Mouse (Mus musculus): ENCODE data around the gene Nfkb2.

Nfkb2 gene

GRCm38 (mm10) chr19:46322996-46323572 is 19.0 kb downstream of the Nfkb2 start:
- DNase-seq (ENCODE audit: low spot score in 2 of 2) = no peak

DNA sequence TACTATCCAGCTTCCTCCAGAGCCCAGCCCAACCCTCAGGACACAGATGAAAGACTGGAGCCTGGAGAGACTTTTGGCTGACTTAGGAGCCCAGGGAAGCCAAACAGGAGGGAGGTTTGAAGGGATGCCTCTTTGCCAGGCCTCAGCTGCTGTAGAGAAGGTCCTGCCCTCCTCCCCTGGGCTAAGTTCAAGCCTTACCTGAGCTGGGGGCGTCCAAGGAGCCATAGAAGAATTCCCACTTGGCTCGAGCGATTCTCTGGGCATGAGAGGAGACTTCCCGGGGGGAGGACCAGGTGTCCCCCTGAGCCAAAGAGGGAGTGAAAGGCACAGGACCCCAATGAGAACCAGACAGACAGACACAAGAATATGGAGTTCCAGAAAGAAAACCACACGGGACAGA is 19.6 kb downstream of the Nfkb2 start:
- DNase-seq (ENCODE audit: low spot score in 2 of 2) = no peak

DNA sequence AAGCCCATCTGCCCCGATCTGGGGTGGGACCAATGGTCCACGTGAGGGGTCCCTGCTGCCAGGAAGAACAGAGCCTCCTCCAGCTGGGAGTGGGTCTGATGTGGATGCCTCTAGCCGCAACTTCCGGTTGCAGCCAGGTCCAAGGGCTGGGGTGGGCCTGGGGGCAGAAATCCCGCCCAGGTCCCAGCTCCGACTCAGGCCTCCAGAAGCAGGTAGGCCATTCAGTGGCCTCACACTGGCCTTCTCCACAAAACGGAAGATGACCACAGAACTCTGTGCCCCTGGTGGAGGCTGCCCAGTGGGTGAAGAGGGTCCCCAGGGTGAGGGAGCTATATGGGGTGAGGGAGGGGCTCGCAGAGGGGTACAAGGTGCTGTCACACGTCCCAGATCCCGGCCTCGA is 20.2 kb downstream of the Nfkb2 start:
- no peak for DNase-seq (ENCODE audit: low spot score in 2 of 2)

GRCm38 (mm10) chr19:46324918-46325317 is 20.8 kb downstream of the Nfkb2 start:
- no peak for DNase-seq (ENCODE audit: low spot score in 2 of 2)

DNA sequence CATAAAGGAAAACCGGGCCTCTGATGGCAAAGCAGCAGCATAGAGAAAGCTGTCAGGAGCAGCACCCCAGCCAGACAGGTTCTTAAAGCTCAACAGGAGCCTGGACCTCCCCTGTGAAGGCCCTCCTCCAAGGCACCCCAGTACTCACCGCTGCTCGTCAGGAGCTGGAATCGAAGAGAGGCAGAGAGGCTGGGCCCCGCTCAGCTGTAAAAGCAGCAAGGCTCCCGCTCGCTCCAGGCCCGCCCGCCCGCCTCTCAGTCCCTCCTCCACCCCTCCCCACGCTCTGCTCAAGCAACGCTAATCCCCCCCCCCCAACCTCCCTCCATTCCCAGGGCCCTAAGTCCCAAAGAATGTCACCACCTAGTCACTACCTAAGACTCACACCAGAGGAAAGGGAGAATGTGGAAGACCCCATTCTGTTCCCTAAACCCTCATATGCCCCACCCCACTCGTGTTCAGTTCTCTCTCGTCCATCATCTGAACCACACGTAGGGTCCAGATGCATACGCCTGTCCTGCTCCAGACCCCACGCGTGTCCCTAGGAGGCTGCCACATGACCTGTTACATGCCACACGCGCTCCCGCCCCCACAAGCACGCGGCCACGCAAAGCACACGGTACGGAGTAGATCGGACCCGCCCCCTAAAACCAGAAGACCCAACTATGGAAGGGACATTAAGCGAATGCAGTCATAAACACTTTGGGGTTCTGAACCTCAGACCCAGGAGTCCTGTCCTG is 22.1 kb downstream of the Nfkb2 start:
- no peak for DNase-seq (ENCODE audit: low spot score in 2 of 2)

GRCm38 (mm10) chr19:46326756-46327305 is 22.7 kb downstream of the Nfkb2 start, which contains the start of gene Psd:
Psd (minus strand) TSS chr19:46327156.
- DNase-seq (ENCODE audit: low spot score in 2 of 2) = peak in 1 of 2 experiments; percentile 71

GRCm38 (mm10) chr19:46327531-46328064 is 23.5 kb downstream of the Nfkb2 start:
- DNase-seq (ENCODE audit: low spot score in 2 of 2) = no peak

DNA sequence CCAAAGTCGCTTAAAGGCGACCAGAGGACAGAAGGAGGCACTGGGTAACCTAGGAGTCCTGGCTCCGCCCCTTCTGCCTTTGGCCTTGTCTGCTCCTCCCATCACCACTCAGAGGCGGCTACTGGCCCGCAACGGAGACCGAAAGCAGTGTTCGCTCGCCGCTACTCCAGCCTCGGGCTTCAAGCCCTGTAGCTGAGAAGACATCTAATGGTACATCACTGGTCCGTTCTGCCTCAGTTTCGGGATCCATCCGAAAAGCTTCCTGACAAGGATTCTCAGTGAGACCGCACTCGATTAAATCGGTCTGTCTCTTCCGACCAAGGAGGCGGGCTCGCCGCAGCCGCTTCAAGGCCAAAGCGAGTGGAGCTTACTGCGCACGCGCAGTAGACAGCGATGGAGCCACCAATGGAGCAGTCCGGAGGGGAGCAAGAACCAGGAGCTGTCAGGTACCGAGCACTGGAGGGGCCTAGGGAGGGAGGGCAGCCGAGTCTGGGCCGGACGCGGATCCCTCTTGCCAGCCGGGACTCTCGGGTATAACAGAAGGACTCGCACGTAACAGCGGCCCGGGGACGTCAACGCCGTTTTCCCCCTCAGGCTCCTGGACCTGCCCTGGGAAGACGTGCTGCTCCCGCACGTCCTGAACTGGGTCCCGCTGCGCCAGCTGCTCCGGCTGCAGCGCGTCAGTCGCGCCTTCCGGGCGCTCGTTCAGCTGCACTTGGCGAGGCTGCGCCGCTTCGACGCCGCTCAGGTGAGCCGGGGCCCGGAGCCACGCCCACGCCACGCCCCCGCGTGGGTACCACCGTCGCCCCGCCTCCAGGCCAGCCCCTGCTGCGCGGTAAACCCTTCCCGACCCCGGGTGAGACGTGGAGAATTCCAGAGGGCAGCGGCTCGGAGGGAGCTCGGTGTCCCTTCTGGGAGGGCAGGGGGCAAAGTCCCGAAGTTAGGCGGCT is 24.2 kb downstream of the Nfkb2 start, which contains the start of gene Fbxl15:
Gene Fbxl15 (plus strand): TSS at position 104 of the 950 bp plus-strand sequence.
- DNase-seq (ENCODE audit: low spot score in 2 of 2) = peak; percentile 95 to 96

DNA sequence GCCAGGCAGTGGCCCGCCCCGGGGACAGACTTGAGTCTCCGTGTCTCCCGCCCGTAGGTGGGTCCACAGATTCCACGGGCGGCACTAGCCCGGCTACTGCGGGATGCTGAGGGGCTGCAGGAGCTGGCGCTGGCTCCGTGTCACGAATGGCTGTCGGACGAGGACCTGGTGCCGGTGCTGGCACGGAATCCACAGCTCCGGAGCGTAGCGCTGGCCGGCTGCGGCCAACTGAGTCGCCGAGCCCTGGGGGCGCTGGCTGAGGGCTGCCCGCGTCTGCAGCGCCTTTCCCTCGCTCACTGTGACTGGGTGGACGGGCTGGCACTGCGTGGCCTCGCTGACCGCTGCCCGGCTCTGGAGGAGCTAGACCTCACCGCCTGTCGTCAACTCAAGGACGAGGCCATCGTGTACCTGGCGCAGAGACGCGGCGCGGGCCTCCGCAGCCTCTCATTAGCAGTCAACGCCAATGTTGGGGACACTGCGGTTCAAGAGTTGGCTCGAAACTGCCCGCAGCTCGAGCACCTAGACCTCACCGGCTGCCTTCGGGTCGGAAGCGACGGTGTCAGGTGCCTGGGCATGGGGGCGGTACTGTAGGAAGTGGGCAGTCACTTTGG is 25.0 kb downstream of the Nfkb2 start:
- DNase-seq (ENCODE audit: low spot score in 2 of 2) = no peak

DNA sequence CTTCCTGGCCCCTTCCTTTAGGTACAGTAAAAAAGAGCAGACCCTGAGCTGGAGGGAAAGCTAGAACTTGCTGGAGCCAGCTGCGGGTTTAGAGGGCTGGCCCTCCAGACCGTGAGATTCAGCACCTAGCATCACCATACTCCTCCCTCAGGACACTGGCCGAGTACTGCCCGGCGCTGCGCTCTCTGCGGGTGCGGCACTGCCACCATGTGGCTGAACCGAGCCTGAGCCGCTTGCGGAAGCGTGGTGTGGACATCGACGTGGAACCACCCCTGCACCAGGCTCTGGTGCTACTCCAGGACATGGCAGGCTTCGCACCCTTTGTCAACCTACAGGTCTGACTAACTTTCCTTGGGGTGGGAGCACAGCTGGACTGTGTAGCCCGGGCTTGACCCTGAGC is 25.8 kb downstream of the Nfkb2 start:
- DNase-seq (ENCODE audit: low spot score in 2 of 2) = peak; percentile 81 to 84

DNA sequence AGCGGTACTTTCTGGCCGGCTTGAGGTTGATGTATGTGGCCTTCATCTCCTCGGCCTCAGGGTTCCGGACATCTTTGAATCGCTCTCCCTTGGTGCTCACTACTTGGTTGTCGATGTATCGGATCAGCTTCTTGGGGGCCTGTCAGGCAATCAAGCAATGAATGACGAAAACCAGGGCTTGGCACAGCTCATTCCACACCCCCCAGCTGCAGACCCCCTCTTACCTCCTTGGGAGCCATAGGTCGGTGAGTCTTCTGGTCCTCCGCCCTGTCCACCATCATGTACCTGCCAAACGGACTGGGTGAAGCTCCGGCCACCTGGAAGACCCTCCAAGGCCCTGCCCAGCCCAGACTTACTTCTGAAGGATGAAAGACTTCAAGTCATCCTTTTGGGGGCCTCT is 26.6 kb downstream of the Nfkb2 start:
- no peak for DNase-seq (ENCODE audit: low spot score in 2 of 2)

DNA sequence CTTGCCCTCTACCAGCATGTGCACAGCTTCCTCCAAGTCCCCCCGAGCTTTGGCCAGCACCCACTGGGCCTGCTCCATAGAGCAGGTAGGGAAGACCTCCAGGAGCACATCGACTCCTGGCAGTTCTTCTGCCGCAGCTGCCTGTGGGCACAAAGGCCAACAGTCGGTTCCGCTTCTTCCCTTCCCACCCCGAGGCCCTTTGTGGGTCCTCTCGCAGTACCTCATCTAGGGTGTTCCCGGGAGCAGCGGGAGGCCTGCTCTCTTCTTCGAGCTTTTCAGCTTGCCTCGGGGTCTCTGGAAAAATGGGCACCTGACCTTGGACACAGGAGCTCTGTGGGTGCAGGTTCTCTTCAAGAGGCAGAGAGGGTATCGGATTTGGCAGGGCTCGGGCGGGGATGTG is 27.2 kb downstream of the Nfkb2 start:
- no peak for DNase-seq (ENCODE audit: low spot score in 2 of 2)

DNA sequence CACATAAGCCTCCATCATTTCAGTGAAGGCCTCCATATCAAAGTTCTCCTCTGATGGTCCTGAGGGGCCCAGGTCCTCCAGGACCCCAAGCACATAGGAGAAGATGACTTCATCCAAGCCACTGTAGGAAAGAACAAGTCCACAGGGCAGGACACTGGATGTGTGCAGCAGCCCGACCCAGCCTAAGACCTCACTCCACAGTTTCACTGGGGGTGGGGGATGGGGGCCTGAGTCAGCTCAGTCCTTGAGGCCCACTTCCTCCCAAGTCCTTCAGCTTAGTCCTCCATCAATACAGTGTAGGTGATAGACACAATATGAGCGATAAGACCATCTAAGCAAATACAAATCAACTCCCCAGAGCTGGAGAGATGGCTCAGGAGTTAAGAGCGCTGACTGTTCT is 27.8 kb downstream of the Nfkb2 start:
- DNase-seq (ENCODE audit: low spot score in 2 of 2) = no peak

DNA sequence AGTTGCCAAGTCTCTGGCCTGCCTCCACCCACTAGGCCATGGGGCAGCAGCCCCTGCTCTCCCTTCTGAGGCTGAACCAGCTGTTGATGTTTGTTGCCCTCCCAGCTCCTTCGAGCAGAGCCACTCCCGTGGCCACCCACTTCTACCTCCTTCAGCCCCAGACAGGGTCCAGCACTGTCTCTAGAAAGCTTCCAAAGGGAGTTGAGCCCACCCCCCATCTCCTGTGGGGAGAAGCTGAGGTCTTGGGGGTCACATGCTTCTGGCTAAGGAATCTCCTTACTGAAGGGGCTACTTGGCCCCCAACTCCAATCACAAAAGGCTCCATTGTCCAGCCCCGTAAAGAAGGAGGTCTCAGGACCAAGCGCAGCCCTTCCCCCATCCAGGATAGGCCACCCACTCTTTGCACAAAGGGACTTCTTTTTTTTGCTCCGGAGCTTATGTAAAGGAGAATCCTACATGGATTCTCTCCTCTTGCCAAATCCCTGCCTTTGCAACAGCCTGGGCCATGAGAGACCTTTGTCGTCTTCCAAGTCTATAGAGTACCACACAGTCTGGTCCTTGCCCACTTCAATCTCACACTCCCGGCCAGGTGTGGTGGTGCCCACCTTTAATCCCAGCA is 28.7 kb downstream of the Nfkb2 start:
- DNase-seq (ENCODE audit: low spot score in 2 of 2) = no peak

GRCm38 (mm10) chr19:46333906-46334305 is 29.8 kb downstream of the Nfkb2 start:
- no peak for DNase-seq (ENCODE audit: low spot score in 2 of 2)

GRCm38 (mm10) chr19:46337719-46338330 is 33.7 kb downstream of the Nfkb2 start:
- no peak for DNase-seq (ENCODE audit: low spot score in 2 of 2)

GRCm38 (mm10) chr19:46338331-46338936 is 34.3 kb downstream of the Nfkb2 start, which contains the start of gene Cuedc2:
Cuedc2 (minus strand) TSS chr19:46338702.
- DNase-seq (ENCODE audit: low spot score in 2 of 2) = peak; percentile 100

DNA sequence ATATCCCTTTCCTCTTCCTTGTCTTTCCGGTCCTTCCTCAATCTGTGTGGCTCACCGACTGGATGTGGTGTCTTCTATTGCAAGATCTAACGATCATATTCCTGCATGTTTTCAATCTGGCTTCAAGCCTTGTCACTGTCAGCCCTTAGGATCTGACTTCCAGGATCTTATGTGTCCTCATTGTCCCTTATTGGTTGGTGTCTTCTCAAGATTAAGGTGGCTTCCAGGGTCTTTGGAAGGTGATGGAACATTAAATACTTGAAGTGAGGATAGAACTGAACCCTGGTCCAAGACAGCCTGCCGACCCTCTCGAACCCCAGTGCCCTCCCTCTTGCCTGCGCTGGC is 34.8 kb downstream of the Nfkb2 start:
- no peak for DNase-seq (ENCODE audit: low spot score in 2 of 2)

DNA sequence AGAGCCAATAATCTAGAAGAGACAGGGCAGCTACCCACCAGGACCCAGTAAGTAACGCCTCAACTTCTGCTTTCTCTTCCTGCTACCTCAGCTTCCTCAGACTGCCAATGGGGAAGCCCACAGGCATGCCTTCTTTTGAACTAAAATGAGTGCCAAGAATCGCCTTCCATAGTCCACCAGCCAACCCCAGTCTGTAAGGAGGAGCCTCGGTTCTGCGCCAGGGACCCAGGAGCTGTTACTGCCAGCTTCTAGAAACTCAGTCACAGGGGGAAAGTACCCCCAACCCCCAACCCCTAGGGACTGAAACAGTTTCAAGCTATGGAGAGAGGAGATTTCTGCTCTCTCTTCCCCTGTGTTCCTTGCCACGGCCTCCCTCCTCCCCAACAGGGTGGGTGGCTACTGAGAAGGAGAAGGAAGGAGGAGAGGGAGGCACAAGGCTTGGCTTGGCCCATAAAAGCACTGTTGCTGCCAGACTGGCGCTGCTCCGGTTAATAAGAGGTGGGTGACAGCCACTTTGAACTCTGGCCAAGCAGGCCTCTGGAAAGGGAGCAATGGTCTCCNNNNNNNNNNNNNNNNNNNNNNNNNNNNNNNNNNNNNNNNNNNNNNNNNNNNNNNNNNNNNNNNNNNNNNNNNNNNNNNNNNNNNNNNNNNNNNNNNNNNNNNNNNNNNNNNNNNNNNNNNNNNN is 35.3 kb downstream of the Nfkb2 start:
- DNase-seq (ENCODE audit: low spot score in 2 of 2) = no peak

Data from right cerebral cortex, adult 2 months (tissue).